Mouse (Mus musculus) R1 (cell line): ENCODE data around the gene Asl.

ENCODE experiments used
- DNase-seq: peaks from one replicate; pipeline ENCODE4 v3.0.0-alpha.2; 2018; ENCODE audit warnings: low read depth, low spot score

The Asl gene

DNA sequence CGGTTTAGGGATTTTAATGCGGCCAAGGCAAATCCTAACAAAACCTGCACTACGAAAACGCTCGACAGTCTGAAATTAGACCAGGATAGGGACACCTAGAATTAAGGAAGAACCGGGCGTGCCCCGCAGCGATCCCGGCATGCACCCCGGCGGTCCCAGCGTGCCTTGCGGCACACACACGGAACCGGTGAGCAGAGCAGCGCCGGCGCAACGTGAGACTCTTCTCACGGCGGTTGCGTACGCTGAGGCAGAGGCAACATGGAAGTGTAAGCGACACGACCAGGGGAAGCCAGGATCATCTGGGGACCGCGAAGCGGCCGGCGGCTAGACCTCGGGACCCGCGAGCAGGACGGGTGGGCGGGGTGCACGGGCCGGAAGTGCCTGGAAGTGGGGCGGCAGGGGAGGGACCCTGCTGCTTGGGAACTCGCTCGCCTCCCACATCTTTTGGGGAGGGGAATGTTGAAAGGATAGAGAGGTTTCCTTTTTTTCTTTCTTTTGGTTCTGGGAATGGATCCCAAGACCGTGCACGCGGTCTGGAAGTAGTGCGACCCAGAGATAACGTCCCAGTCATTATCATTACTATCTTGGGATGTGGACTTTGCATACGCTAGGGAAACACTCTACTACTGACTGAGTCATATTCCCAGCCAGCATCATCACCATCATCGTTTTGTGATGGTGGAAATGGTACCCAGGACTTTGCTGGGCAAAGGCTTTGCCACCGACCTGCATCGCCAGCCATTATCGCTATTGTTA lies at the start of gene Asl, which contains the start of gene Crcp:
Asl (minus strand) TSS at position 106 of the 756 bp plus-strand sequence.
Crcp (plus strand) TSS at position 149 of the 756 bp plus-strand sequence.
- peak; percentile 80 for DNase-seq

DNA sequence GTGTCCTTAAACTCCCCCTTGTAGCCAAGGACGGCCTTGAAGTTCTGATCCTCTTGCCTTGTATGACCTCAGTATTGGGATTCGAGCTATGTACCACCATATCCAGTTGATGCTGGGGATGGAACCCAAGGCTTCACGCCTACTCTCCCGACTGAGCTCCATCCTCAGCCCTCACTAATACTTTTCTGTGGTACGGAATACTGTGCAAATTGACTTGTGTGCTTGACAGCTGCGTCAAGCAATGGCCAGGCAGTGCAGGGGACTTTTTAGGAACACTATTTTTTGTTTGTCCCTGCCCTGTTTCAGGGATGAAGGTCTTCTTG lies 49.7 kb upstream of the Asl start:
- DNase-seq = no peak

DNA sequence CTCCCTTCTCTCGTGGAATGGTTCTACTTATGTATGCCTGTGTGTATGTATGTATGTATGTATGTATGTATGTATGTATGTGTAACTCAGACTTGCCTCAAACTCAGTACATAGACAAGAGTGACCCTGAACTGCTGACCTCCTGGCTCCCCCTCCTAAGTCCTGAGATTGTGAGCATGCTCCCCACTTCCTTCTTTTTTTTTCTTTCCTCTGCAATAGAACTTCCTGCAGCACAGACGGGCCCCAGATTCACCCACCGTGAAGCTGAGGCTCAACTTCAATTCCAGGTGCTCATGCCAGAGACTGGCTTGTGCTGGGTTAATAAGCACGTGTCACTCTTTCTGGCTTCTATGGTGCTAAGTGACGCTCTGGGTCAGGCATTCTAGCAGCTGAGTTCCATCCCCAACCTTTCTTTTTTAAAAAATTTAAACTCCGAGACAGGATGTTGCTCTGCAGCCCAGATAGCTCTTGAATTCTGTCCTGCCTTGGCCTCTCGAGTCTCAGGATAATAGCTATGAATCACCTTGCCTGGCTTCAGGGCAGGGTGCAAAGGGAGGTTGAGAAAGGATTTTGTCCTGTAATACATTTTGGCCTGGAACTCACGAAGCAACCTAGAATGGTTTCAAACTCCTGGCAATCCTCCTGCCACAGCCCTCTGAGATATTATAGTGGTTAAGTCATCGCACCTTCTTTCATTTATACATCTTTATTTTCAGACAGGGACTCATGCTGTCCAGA lies 49.2 kb upstream of the Asl start:
- no peak for DNase-seq

DNA sequence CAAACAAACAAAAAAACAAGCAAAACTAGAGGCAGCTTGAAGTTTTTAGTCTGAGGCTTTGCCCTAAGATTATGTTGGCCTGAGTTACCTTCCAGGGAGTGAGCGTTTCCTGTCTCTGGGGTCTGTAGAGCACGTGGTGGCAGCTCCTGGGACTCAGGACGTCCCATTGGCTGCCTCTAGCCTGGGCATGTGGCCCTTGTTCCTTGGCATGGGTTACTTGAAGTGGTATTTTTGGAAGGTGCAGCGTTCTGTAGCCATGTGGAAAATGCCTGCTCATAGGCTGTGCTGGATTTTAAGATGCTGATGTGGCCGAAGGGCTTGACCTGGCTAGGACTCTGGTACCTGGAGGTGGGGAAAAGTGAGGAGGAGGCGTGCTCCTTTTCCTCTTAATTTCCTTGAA lies 47.3 kb upstream of the Asl start:
- DNase-seq = no peak

DNA sequence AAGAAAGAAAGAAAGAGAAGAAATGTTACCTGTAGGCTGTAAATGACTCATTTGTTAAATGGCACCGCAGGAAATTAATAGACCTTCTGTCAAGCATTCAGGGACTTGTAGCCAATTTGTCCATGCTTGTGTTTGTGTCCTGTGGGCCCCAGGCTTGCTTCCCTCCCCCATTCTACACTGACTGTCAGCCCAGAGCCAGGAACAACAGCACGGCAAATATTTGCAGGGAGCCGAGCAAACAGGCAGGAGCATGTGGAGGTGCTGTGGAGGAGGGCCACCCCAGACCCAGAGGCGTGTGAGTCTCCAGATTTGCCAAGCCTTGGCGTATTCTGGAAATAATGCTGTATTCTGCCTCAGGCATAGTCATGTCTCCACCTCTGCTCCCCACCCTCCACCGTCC lies 45.4 kb upstream of the Asl start:
- no peak for DNase-seq

DNA sequence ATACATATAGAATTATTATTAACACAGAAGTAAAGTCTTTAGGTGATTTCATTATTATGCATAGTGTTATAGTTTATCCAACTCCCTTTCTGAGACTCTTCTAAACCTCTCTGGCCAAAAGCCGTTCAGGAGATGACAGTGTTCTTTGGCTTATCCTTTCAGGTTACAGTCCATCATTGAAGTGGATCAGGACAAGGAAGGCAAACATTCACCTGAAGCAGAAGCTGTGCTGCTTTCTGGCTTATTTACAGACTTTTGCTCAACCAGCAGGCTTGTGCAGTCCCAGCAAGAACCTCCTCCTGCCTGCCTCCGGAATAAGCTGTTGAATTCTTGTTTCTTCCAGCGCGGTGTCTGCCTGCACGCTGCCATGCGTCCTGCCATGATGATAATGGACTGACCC lies 44.0 kb upstream of the Asl start, which contains the start of gene Tpst1:
Tpst1 (plus strand) TSS at position 301 of the 400 bp plus-strand sequence.
- DNase-seq = no peak

DNA sequence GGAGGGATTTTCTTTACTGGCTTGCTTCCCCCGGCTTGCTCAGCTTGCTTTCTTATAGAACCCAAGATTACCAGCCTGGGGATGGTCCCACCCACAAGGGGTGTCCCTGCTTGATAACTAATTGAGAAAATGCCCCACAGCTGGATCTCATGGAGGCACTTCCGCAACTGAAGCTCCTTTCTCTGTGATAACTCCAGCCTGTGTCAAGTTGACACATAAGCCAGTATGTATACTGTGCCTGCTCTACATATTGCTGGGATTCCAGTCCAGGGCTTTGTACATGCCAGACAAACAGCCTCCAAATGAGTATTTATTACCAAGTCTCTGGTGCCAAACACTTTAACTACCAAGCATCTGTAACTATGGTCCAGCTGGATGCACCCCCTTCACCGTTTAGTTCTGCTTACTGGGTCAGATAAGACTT lies 38.8 kb upstream of the Asl start:
- no peak for DNase-seq

DNA sequence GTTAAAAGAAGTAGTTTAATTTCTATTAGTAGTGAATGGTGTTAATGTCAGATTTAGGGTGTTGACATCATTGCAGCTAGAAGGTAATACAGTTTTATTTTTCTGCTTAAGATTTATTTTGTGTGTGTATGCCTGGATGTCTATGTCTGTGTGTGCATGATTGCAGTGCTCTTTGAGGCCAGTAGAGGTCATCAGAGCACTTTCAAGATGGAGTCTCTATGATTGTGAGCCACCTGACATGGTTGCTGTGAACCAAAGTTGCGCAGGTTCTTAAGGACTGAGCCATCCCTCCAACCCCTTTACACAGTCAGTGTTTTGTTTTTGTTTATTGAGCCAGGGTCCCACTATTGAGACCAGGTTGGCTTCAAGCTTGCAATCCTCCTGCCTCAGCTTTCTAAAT lies 36.5 kb upstream of the Asl start:
- DNase-seq = peak; percentile 83

DNA sequence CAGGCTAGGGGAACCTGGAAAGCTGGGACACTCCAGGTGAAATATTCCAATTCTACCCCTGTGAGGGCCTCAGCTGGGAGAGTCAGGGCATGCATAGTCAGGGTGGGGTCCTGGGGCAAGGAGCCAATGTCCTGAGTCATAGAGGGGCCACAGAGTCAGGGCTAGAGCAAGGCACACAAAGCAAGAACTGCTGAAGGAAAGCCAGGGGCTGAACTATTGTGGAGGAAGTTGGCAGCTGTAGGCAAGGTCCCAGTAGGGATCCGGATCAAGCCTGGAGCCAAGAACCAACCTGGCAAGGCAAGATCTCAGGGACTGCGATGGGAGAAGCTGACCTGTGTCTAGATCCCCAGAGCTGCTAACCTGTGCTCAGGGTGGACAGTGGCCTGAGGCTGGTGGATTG lies 34.7 kb upstream of the Asl start:
- DNase-seq = no peak

DNA sequence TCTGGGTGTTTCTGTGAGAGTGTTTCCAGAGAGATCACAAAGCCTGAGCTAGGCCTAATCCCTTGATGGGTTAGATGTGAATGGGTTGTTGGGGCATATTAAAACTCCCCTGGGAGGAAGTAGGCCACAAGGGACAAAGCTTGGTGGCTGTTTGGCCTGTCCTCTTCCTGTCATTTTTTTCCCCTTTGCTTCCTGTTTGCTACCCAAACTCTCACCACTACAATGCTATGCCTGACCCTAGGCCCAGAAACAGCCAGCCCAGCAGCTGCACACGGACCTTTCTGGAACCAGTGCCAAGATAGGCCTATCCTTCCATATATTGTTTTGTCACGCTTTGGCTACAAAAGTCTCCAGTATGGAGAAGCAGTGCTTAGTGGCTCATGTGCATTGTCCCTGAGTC lies 33.0 kb upstream of the Asl start:
- DNase-seq = no peak

DNA sequence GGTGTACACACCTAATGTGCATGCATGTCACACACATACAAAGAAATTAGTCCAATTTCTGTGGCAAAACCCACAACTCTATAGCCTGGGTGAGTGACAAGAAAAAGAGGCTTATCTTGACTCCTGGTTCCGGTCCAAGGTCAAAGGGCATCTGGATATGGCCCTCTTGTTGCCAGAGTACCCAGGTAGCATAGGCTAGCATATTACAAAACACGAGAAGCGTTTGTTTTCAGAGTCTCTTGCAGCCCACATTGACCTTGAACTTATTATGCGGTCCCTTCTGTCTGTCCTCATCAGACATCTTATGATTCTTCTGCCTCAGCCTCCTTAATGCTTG lies 31.2 kb upstream of the Asl start:
- DNase-seq = no peak

DNA sequence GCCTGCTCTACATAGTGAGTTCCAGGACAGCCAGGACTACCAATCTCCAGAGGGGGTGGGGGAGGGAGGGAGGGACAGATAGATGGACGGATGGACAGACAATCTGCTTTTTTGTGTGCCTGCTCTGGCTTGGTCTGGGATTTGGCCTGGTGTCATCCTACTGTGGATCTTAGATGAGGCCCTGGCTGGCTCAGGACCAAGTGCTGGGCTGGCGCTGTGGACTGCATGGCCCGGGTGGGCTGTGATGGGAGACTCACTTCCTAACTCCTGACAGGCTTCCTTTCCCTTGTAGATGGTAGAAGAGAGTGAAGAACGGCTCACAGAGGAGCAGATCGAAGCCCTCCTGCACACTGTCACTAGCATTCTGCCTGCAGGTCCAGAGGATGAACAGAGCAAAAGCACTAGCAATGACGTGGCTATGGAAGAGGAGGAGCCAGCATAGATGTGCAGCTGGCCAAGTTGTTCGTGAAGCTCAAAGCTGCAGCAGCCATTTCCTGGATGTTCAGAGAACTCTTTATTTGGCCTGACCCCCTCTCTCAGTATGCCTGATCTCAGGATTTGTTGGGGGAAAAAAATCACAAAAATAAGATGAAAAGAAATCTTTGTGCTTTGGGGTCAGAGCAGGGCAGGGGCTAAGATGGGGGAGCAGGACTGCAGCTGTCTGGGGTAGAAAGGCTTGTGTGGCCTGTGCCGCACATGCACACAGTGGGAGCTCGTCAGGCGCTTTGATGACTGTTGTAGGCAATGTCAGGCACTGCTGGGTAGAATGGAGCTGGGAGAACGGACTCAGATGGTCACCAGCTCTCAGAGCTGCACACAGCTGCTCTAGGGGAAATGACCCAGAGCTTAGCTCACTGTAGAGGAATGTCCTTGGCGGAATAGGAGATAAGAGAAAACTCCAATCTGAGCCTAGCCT lies 30.6 kb upstream of the Asl start:
- no peak for DNase-seq

DNA sequence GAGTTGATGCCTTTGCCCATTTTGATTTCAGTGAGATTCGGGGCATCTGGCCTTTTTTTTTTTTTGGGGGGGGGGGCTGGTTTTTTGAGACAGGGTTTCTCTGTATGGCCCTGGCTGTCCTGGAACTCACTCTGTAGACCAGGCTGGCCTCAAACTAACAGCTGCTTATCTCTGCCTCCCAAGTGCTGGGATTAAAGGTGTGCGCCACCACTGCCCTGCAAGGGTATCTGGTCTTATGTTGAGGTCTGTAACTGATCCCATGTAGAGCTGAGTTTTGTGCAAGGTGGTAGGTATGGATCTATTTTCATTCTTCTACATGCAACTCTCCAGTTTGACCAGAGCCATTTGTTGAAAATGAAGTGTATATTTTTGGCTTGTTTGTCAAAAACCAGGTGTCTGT lies 27.3 kb upstream of the Asl start:
- no peak for DNase-seq

DNA sequence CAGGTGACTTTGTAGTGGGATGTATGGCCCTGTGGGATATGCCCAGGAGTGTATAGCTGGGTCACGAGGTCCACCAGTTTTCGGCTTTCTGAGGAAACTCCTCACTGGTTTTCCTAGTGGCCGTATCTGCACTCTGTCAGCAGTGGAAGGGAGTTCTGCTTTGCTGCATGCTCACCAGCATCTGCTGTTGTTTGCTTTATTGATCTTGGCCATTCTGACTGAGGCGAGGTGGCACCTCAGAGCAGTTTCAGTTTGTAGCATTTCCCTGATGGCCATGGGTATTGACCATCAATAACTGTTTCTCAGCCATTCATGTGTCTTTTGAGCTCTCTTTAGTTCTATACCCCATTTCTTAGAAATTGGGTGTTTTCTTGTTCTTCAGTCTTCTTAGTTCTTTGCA lies 26.6 kb upstream of the Asl start:
- DNase-seq = no peak

DNA sequence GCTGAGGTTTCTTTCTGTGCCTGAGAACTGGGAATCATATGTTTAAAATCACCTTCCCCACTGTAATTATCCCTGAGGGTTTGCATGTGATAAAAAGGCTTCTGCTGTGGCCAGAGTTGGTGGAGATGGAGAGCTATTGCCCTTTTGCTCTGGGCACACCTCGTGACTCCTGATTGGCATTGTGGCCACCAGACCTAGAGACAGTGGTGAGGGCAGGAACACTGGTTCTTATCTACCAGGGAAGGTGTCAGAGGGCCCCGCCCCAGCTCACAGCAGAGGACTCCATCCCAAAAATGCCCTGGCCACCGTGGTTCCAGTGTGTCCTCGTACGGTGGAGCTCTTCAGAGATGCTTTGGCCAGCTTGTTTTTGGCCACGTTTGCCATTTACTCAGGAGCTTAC lies 23.9 kb upstream of the Asl start:
- no peak for DNase-seq

DNA sequence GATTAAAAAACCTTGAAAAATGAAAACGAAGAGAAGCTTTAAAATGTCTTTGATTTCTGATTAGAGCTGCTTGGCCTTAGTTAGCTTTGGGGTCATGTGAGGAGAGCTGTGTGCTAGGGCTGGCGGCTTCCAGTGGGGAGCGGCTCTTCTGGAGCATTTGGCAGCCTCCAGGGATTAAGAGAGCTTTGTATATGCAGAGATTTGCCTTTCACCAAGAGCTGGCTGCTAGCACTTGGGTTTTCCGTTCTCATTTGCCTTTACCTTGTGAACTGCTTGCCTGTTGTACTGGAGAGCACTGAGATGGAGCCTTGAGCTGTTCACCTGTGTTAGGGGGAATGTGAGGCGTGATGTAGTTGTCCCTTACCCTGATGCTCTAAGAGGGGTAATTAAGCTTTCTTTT lies 23.5 kb upstream of the Asl start:
- no peak for DNase-seq

DNA sequence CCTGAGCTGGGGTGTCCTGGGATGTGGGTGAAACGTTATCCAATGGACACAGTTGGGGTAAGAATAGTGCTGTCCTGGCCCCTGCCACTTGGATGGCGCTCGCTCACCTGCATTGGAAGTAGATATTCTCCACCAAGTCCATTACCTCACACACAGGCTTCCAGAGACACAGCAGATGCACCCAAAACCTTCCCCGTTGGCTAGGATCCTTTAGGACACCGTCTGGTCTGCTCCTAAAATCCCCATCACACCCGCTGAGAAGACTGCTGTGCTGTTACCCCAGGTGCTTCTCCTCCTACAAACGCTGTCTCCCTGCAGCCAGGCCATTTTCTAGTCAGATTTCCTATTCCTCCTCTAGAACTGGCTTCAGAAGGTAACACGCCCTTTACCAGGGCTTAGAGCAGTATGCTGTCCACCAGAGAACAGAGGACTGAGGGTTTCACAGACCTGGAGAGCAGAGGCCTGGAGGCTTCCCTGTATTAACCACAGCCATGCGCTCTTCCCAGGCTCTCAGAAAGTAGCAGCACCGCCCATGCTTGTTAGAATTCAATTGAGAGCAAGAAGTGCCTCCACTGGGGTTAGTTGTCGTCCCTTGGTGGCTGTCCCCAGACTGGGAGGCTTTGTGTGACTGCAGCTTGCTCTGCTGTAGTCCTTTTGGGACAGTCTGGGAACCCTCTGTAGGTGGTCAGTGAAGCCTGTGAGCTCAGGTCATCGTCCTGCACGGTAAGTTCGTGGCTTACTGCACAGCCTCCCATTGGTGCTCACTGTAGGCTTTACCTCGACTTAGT lies 22.2 kb upstream of the Asl start:
- DNase-seq = no peak

DNA sequence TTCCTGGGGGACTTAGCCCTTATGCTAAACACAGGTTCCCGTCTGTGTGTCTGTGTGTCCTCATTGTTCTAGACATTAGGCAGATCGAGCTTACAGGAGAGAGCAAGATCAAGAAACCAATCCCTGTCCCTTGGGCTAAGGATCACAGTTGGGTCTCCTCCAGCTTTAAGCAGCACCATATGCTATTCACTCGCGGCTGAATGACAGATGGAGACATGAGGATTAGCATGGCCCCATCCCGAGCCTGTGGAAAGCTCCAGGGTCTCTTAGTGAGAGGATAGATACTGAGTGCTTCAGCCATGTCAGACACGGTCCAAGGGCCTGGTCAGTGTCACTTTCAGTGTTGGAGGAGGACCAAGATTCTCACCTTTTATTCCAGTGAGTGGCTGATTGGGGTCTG lies 21.4 kb upstream of the Asl start:
- DNase-seq = no peak

DNA sequence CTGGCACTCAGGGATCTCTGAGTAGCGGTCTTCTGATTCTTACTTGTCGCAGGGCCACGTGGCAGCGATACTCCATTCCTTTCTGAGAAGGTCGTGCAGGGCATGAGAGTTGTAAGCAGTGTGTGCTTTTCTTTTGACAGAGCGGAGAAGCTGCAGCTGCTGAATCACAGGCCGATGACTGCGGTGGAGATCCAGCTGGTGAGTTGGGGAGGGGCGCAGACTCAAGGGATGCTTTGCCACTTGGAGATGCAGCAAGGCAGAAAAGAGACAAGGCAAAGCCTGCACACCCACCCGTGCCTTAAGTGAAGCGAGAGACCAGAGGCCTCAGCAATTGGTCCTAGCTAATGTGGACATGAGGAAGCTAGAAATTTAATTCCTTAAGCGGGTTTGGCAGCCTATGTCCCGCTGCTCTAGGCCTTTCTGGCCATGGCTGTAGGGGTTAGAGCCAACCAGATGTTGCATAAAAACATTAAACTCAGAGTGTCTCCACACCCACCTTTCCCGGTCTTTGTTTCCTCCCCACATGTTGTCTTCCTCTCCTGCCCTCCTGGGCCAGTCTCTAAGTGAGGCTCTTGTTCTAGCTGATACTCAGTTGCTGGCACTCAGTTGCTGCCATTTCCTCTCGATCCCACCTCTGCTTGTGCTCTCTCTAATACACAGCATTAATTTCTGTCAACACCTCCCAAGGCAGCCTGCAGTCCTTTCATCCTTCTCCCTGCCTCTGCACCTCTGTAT lies 19.9 kb upstream of the Asl start:
- no peak for DNase-seq

DNA sequence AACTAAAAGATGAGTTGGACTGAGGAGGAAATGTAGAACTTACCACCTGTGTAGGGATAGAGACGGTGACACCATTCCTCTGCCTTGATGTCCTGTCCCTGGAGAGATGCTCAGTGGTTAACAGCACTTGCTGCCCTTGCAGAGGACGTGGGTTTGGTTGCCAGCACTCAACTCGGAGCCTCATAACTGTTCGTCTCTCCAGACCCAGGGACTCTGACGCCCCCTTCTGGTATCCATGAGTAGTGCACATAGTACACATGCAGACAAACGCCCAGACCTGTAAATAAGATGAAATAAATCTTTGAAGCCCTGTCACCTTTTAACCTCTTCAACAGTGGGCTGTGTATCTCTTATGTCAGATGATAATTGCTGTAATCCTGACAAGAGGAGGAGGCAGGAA lies 18.0 kb upstream of the Asl start:
- DNase-seq = peak; percentile 75

DNA sequence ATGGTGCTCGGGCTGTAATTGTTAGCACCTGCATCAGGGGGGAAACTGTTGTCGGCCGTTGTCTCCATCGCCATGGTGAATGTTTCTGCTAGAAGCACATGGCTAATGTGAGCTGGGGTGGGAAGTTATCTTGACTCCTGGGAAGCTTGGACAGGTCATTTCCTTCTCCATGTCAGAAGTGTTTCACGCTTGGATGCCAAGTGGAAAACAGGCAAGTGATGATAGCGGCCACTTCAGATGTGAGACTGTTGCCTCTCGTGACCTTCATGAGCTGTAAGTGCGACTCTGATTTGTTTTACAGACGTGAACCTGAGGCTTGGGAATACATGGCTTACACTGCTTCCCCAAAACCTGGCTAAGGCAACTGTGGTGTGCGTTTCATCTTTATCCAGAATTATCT lies 17.5 kb upstream of the Asl start:
- DNase-seq = no peak
